Mouse (Mus musculus) liver, postnatal 0 days (tissue): ENCODE measurements around the gene Satb1.

Experiments used
- CTCF ChIP-seq: sonication (generic); IDR thresholded peaks from 2 replicates; pipeline ENCODE4 v1.5.1; 2016; ENCODE audit warnings: antibody characterized with exemption, low read depth
- EP300 ChIP-seq: IDR thresholded peaks from 2 replicates; pipeline ENCODE4 v1.6.1; 2016; ENCODE audit warnings: antibody characterized with exemption, low read depth, mild to moderate bottlenecking

DNA sequence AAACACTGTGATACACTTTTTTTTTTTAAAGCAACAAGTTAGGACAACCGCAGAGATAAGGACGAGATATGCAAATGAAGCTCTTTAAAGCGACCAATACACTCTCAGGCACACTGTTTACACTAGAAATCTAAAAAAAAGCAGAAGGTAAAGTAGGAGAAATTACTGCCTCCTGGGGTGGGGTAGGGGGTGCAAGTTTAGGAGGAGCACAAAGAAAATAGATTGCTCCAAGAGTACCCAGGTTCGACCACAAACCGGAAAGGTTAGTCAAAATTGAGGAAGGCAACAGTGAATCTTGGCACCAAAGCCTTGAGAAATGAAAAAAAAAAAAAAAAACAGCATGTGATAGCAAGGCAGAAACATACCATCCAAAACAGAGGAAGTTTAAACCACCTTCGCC lies 18.8 kb downstream of the Satb1 start:
- no peak for TF ChIP-seq EP300
- TF ChIP-seq CTCF = no peak
